Mouse (Mus musculus): Measurements from ENCODE around the gene Zswim8.
"Not testable (repeated sequence)": the region's sequence is repeated elsewhere in the genome, so short reads cannot be mapped to it uniquely, and the experiment has no call there.

Gene Zswim8

DNA sequence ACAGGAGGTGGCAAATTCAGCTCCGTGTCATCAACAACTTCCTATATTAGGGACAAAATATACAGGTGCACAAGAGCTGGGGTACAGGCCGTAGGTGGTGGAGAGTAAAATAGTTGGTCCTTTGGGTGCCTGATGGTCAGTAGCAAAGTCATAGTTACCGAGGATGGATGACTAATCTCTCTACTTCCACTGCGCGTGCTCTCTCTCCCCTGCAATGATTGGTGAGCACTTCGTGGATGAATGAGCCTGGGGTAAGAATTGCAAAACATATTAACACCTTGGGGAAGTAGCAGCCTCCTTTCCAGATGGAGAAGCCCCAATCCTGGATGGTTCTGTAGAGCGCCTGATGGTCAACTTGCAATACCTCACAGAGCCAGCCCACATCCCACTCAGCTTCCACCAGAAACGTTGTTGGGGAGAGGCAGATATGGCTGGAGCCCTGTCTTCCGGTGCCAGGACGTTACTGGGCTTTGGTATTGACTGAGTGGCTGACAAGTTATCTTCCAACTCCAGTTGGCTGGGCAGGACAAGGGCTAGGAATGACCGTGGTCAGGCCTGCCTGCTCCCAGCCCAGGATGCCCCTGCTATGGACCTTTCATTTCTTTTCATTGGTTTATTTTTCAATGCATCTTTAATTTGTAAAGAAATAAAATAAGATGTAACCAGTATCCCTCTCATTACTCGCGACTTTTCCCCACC lies 13.0 kb upstream of the Zswim8 start:
- no peak for DNase-seq (ENCODE audit: low read depth)

DNA sequence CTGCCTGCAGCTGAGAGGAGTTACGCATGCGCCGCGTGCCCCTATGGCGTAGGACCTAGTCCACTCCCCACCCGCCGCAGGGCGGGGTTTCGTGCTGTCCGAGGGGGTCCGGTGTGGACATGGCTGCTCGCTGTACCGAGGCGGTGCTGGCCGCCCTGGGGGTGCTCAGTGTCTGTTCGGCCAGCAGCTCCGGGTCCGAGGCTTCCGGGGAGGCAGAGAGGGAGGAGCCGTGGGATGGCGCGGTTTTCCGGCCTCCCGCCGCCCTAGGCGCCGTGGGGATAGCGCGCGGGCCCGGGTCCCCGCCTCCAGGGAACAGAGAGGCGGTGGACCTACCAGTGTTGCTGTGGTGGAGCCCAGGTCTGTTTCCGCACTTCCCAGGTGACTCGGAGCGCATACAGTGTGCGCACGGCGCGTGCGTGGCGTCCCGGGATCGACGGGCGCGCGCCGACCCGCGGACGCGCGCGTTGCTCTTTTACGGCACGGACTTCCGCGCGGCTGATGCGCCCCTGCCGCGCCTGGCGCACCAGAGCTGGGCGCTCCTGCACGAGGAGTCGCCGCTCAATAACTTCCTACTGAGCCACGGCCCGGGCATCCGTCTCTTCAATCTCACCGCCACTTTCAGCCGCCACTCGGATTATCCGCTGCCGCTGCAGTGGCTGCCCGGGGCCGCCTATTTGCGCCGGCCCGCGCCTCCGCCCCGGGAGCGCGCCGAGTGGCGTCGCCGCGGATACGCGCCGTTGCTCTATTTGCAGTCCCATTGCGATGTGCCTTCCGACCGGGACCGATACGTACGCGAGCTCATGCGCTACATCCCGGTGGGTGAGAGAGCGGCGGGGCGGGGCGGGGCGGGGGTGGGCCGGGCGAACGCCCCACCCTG lies 12.2 kb upstream of the Zswim8 start, which contains the start of gene Fut11:
TSS of gene Fut11 (plus strand) at position 85 of the 877 bp plus-strand sequence.
- peak; percentile 74 for DNase-seq (ENCODE audit: low read depth)

DNA sequence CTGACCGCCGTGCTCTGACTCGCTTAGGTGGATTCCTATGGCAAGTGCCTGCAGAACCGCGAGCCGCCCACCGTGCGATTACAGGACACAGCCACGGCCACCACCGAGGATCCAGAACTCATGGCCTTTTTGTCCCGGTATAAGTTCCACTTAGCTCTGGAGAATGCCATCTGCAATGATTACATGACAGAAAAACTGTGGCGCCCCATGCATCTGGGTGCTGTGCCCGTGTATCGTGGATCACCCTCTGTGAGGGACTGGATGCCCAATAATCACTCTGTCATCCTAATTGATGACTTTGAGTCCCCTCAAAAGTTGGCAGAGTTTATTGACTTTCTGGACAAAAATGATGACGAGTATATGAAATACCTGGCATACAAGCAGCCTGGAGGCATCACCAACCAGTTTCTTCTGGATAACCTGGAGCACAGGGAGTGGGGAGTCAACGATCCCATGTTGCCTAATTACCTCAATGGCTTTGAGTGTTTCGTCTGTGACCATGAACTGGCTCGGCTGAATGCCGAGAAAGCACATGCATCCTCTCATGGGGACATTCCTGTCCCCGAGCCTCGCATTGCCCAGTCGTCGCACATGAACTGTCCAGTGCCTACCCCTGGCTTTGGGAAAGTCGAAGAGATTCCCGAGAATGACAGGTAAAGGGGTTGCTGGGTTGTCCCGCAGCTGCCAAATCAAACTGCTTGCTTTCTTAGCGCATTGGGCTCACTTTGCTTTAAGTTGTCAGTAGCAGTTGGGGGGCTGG lies 11.4 kb upstream of the Zswim8 start:
- no peak for DNase-seq (ENCODE audit: low read depth)

DNA sequence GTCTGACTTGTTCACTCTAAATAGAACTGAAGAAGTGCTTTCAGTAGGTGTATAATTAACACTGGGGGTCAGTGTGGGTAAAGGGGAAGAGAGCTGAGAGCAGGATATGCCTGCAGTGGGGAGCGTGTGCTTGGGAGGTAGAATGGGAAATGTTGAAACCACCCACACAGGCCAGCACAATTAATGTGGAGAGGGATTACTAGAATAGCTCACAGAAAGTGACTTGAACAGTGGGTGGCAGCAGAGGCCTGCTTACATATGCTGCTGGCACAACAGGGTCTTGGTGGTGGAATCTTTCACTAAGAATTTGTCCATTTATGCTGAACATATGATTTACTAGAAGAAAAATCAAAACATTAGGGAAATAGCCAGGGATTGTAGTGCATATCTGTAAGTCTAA lies 10.4 kb upstream of the Zswim8 start:
- no peak for DNase-seq (ENCODE audit: low read depth)

DNA sequence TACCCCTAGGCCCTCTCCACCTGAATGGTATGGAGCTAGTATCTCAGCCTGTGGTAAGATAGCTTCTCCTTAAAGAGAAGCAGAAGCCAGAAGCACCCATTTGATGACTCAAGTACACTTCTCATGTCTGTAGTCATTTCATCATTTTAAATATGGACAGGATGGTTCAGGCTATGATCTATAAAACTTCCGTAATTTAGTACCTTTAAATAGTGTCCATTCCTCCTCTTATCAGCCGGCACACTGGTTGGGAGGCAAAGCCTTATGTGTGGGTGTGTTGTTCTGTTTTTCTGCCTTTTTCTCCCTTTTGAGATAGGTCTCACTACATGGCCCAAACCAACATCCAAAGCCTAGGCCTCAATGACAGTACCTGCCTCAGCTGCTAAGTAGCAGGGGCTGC lies 8.8 kb upstream of the Zswim8 start:
- DNase-seq (ENCODE audit: low read depth): no peak

DNA sequence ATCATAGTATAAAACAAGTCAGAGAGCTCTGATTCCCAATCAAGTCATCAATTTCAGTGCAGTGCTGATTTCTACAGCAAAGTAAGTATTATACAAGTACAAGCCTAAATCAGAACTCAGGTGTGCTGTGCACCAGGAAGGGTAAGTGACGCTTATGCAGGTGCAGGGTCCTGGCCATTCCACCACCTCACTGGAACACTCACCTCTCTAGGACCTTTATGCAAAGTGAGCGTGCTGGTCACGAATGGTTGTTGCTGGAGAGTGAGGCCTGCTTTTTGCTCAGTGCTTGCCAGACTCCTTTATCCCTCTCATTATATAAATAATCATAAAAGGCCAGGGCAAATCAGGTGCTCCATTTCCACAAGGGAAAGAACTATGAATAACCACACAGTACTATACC lies 7.0 kb upstream of the Zswim8 start:
- DNase-seq (ENCODE audit: low read depth): no peak

DNA sequence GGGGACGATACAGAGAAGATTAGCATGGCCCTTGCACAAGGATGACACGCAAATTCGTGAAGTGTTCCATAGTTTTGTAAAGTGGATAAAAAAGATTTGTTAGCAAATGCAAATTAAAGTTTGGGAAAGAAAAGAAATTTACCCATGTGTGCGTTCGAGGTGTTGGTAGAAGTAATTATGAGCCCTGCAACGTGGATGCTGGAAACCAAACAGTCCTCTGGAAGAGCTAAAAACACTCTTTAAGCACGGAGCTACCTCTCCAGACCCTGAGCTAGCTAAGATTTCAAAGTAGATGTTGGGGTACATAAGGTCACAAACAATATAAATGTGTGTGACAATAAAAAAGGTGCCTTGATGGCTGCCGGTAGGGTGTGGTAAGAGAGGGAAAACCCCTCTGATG lies 5.8 kb upstream of the Zswim8 start:
- DNase-seq (ENCODE audit: low read depth): no peak

DNA sequence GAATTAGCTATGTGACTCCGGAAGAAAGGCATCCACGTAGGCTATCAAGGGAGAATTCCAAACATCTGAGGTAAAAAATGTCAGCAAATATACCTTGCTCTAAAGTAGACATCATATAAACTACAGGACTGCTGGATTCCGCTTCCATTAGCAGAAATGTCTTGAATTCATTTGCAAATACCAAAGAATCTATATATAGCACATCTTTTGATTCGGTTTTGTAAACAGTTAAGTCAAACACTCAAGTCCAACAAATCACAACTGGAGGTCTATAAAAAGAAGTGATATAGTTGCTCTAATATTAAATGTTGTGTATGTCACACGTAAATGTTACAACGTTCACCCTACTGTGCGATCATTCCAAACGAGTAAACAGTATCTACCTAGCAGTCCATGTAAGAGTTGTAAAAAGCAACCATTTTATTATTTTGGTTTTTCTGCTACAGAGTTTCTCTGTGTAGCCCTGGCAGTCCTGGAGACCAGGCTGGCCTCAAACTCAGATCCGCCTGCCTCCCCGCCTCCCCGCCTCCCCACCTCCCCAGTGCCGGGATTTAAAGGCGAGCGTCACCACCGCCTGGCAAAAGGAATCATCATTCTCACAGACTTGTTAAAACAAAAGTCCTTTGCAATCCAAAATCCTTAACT lies 5.1 kb upstream of the Zswim8 start:
- DNase-seq (ENCODE audit: low read depth): no peak

DNA sequence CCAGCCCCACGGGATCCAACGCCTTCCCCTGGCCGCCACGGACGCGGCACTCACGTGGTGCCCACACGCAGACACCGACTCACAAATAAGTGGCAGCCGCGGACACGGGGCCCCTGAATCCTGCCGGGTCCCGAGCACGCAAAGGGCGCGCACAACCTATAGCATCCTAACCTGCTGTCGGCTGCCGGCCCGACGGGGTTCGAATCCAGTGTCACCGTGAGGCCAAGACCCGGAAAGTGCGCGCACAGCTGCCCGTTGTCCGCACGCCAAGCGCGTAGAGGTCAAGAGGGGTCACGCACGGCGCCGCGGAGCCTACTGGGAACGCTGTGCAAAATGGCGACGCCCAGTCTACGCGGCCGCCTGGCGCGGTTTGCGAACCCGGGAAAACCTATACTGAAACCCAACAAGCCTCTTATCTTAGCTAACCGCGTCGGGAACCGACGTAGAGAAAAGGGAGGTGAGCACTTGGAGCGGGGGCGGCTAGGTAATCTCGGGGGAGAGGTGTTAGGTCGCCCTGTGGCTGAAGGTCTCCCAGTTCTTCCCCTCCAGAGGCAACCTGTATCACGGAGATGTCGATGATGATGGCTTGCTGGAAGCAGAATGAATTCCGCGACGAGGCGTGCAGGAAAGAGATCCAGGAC lies 4.5 kb upstream of the Zswim8 start, which contains the start of gene Chchd1:
TSS of gene Chchd1 (plus strand) at position 266 of the 641 bp plus-strand sequence.
- peak; percentile 83 for DNase-seq (ENCODE audit: low read depth)

DNA sequence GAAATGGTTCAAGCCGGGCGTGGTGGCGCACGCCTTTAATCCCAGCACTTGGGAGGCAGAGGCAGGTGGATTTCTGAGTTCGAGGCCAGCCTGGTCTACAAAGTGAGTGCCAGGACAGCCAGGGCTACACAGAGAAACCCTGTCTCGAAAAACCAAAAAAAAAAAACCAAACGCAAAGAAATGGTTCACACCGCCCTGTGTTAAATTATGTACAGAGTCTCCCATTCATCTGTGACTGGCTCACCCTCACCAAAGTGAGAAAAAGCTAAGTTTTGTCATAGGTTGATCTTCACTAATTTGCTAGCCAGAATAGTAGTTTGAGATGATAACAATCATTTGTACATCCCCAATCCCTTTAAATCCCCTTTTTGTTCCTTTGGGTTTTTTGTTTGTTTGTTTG lies 3.9 kb upstream of the Zswim8 start:
- DNase-seq (ENCODE audit: low read depth): not testable (repeated sequence)

DNA sequence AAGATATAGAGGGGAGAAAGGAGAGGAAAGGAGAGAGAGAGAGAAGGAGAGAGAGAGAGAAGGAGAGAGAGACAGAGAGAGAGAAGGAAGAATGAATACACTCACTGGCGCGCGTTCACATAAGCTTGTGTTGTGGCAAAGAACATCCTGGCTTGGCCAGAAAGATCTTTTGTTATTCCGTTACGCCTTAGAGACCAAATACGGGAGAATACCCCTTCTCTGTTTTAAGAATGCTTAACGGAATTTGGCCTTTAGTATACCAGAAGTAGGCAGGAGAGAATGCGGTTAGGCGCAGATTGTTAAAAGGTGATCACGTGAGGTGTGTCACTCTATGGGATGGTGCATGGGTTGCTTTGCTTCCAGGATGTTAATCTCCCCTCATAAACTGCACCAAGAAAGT lies 887 bp downstream of the Zswim8 start:
- DNase-seq (ENCODE audit: low read depth): no peak

DNA sequence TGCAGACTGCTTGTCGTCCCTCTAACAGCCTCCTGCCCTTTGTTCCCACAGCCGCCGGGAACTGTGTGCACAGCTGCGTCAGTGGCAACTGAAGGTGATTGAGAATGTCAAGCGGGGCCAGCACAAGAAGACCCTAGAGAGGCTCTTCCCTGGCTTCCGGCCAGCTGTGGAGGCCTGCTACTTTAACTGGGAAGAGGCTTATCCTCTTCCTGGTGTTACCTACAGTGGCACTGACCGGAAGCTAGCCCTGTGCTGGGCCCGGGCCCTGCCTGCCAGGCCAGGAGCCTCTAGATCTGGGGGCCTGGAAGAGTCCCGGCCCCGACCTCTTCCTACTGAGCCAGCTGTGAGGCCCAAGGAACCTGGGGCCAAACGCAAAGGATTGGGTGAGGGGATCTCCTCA lies 6.5 kb downstream of the Zswim8 start:
- DNase-seq (ENCODE audit: low read depth): no peak

DNA sequence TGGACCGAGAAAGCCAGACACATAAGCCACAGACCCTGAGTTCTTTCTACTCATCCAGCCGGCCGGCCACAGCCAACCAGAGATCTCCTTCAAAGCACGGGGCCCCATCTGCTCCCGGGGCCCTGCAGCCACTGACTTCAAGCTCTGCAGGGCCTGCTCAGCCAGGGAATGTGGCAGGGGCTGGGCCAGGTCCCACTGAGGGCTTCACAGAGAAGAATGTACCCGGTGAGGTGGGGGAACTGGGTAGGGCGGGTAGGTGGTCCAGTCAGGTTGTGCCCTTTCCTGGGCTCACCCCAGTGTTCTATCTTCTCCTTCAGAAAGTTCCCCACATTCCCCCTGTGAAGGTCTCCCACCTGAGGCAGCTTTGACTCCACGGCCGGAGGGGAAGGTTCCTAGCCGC lies 11.1 kb downstream of the Zswim8 start:
- DNase-seq (ENCODE audit: low read depth): no peak

DNA sequence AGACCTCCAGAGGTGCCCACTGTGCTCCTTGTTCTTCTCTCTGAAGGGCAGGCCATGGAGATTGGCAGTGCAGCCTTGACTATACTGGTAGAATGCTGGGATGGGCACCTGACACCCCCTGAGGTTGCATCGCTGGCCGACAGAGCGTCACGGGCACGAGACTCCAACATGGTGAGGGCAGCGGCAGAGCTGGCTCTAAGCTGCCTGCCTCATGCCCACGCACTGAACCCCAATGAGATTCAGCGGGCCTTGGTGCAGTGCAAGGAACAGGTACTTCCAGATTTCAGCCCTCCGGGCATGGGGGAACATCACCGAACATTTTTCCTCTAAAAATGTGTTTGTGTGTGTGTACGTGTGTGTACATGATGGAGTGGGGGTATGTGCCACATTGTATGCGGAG lies 12.4 kb downstream of the Zswim8 start:
- DNase-seq (ENCODE audit: low read depth): no peak

DNA sequence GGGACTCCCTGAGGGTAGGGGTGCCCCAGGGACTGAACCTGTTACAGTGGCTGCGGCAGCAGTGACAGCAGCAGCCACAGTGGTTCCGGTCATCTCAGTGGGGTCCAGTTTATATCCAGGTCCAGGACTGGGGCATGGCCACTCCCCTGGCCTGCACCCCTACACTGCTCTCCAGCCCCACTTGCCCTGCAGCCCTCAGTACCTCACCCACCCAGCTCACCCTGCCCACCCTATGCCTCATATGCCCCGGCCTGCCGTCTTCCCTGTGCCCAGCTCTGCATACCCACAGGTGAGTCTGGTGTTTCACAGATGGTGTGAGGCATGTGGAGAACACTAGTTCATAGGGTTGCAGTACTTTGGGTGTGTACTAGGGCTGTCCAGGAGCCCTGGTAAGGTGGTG lies 14.0 kb downstream of the Zswim8 start:
- DNase-seq (ENCODE audit: low read depth): no peak

DNA sequence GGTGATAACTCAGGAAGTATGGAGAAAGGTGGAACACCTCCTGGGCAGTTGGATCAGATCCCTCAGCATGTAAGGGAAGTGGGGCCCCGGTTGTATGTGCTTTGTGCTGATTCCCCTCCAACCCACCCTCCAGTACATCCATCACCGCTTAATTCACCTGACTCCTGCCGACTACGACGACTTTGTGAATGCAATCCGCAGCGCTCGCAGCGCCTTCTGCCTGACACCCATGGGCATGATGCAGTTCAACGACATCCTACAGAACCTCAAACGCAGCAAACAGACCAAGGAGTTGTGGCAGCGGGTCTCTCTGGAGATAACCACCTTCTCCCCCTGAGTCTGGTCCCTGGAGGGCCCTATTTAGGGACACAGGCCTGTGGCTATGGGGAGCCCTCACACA lies 15.7 kb downstream of the Zswim8 start:
- DNase-seq (ENCODE audit: low read depth): no peak

DNA sequence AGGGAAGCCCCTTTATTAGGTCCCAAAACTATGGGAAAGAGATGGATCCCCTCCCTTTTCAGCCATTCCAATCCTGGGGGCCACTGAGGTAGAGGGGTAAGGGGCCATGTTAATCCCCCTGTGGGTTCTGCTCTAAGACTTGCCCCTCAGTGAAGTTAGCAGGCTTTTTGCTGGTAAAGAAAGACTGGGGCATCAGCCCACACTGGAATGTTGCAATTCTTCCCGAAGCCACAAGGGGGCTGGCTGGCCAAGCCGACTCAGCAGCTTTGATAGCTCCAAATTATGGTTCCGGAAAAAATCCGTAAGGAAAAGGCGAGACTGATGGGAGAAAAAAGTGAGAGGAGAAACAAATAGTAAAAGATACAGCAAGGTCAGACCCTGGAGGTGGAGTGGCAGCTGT lies 16.7 kb downstream of the Zswim8 start:
- no peak for DNase-seq (ENCODE audit: low read depth)

DNA sequence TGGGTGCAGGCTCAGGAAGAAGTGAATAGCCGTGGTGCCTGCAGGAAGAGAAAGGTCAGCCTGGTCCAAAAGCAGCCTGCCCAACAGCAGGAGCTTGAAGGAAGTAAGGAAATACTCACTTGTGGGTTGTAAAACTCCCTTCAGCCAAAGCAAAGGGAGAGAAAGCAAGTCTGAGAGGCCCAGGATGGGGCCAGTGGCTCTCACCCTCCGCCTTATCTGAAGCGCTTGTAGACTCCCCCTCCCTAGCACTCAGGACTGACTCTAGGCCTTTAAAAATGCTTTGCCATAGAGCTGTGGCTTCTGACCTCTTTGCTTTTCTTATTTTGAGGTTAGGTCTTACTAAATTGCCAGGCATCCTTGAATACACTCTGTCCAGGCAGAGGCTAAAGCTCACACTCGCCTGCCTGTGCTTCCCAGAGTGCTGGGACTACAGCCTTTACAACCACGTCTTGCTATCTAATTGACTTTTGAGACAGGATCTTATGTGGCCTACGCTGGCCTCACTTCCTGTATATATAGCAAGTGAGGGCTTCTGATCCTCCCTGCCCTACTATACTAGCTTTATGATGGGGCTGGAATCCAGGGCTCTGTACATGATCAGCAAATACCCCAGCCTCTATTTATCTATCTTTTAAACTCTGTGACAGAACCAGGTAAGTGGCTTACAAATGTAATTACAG lies 18.4 kb downstream of the Zswim8 start:
- DNase-seq (ENCODE audit: low read depth): peak; percentile 46

DNA sequence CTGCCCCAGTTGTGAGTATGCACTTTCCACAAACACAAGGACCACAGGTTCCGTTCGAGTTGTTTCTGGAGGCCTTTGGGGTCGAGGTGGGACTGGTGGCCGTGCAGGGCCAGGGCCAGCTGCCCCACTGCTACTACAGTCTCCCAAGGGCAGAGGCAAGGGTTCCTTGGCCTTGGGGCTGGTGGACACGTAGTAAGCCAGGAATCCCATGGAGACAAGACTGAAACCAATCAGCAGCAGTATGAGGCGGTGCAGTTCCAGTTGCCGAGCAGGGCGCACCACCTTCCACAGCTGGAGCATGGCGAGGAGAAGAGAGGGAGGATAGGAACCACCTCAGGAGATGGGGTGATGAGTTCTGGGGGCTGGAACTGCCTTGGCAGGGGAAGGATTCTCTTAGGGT lies 22.5 kb downstream of the Zswim8 start:
- DNase-seq (ENCODE audit: low read depth): no peak

DNA sequence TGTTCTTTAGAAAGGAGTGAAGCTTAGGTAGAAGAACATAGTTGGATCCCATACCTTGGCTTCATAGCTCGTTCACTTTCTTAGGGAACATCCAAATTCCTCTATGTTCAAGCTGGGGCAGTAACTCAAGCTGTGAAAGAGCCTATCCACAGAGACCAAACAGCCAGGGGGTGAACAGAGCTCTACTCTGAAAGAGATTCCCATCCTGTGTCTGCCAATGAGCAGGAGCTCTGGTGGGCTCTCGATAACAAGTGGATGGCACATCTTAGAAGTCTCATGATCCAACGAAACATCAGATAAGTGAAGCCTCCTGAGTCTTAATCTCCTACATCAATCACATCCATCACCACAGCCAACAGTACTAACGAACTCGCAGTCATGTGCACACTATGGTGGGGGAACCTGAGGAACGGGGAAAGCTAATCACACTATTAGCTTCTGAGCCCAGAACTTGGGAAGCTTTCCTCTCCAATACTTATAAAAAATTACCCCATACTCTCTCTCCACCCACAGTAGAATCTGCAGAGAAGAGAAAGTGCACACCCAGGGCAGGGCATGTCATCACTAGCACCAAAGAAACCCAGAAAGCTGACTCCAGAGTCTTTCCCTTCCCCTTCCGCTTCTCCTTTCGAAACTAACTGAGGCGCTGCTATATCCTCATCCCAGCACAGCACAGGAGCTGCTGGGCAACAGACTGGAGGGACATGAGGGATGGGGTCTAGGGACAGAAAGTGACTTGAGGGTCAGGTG lies 23.7 kb downstream of the Zswim8 start:
- no peak for DNase-seq (ENCODE audit: low read depth)

Data from c-Kit-positive CD71-positive TER-119-negative erythroid progenitor cells, embryonic 14.5 days (primary cell).